Mouse (Mus musculus): ENCODE data around the gene Mbtps1.

DNA sequence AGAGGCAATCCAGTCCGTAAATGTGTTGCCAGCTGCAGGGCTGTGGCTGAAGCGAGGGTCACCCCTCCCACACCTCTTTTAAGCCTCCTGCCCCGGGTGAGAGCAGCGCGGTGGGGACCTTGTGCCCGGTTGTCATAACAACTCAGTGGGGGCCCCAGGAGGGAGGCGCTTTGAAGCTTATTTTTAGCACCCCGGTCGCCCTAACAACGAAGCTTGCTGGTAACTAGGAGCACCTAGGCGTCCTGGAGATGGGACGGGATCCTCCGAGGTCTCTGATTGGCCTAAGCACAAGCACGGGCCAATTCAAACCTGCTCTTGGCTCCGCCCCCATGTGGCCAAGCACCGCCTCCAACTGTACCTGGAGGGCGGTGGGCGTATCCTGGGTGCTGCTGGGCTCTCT, 92.4 kb downstream of the Mbtps1 start:
- TF ChIP-seq GATA1 (IDR thresholded peaks at IDR 0.05; ENCODE audit: borderline replicate concordance, low read length) (no peak), FLI1 (IDR thresholded peaks at IDR 0.05; ENCODE audit: low read length) (no peak)

All from megakaryocyte, embryonic 14.5 days (primary cell).